Mouse (Mus musculus) hindbrain, embryonic 13.5 days (tissue): ENCODE measurements around the gene Foxf2. TPM values are rescaled to one million over a fixed set of nuclear protein-coding genes. Genes with fewer than 3 reads are reported as not detected.

Source experiments
- ATAC-seq: fragments of 200-750 bp; cut with Nextera tagmentation; 2 replicates; pipeline ENCODE4 v1.8.0; 2017; ENCODE audit warnings: moderate TSS enrichment; ENCODE audit not compliant: low FRiP score
- H3K27ac ChIP-seq: fragments of 300-500 bp; sonication (generic); 2 replicates; pipeline ENCODE4 v1.5.1; 2015; ENCODE audit warnings: inconsistent platforms, mild to moderate bottlenecking, moderate library complexity
- H3K27me3 ChIP-seq: fragments of 300-500 bp; sonication (generic); 2 replicates; pipeline ENCODE4 v1.6.1; 2015; ENCODE audit warnings: mild to moderate bottlenecking, inconsistent platforms
- H3K36me3 ChIP-seq: fragments of 300-500 bp; sonication (generic); 2 replicates; pipeline ENCODE4 v1.6.1; 2015; ENCODE audit warnings: mild to moderate bottlenecking, inconsistent platforms
- H3K4me1 ChIP-seq: fragments of 300-500 bp; sonication (generic); replicated peaks from 2 replicates; pipeline ENCODE4 v1.6.1; 2015; ENCODE audit warnings: inconsistent platforms
- H3K4me2 ChIP-seq: fragments of 300-500 bp; sonication (generic); 2 replicates; pipeline ENCODE4 v1.6.1; 2015; ENCODE audit warnings: inconsistent platforms, mild to moderate bottlenecking, moderate library complexity
- H3K4me3 ChIP-seq: fragments of 300-500 bp; sonication (generic); 2 replicates; pipeline ENCODE4 v1.5.1; 2015; ENCODE audit warnings: mild to moderate bottlenecking, inconsistent platforms
- H3K9ac ChIP-seq: fragments of 300-500 bp; sonication (generic); 2 replicates; pipeline ENCODE4 v1.6.1; 2015; ENCODE audit warnings: mild to moderate bottlenecking, inconsistent platforms
- H3K9me3 ChIP-seq: fragments of 300-500 bp; sonication (generic); 2 replicates; pipeline ENCODE4 v1.6.1; 2016; ENCODE audit warnings: inconsistent platforms
- WGBS: fragments of 180-500 bp; shearing (Covaris S2); methylation state at CpG from one replicate; pipeline ENCODE4 v1.1.7; 2015; 5-methylcytosine and 5-hydroxymethylcytosine counted together
- polyA plus RNA-seq: library from polyadenylated mRNA; unstranded; fragments of >200 nt; fragmentation: Nextera tagmentation; extraction: Ambion mirVana; gene quantifications from 2 replicates; pipeline ENCODE4 v1.2.1, GENCODE M21; 2015

Foxf2 gene
- polyA plus RNA-seq, 1 experiment from 2014 or later = 5.5 TPM

GRCm38 (mm10) chr13:31627864-31628690 is 2.5 kb downstream of the Foxf2 start:
- H3K36me3 ChIP-seq = no peaks in the 10 kb centered on the region
- H3K9ac ChIP-seq = no peak overlapping the region; the same call in 1 of the 2 replicates
- H3K27ac ChIP-seq = no peak overlapping the region
- no peak for ATAC-seq
- H3K4me3 ChIP-seq = peak overlapping the region; percentile 44
- H3K27me3 ChIP-seq = peaks cover 100% of the 10 kb centered on the region
- no peaks in the 10 kb centered on the region for H3K9me3 ChIP-seq
- no peak overlapping the region for H3K4me2 ChIP-seq
- WGBS = 6% methylated on average over 8 of the region's 8 CpGs
- H3K4me1 ChIP-seq = peaks cover 34% of the 10 kb centered on the region

- Histone ChIP-seq H3K4me2 (peak overlapping the region; percentile 49), H3K4me1 (peaks cover 34% of the 10 kb centered on the region), H3K9me3 (no peaks in the 10 kb centered on the region), H3K4me3 (peak overlapping the region; percentile 44), H3K27ac (peak overlapping the region; percentile 6; the same call in 1 of the 2 replicates), H3K27me3 (peaks cover 100% of the 10 kb centered on the region), H3K36me3 (no peaks in the 10 kb centered on the region), H3K9ac (peak overlapping the region; percentile 62)
- WGBS = 2% methylated on average over 14 of the region's 14 CpGs
- no peak for ATAC-seq
Observed at GRCm38 (mm10) chr13:31628691-31629180, 3.1 kb downstream of the Foxf2 start.

- peak overlapping the region; percentile 49 for H3K4me2 ChIP-seq
- peak overlapping the region; percentile 6; the same call in 1 of the 2 replicates for H3K27ac ChIP-seq
- peaks cover 34% of the 10 kb centered on the region for H3K4me1 ChIP-seq
- no peaks in the 10 kb centered on the region for H3K9me3 ChIP-seq
- H3K36me3 ChIP-seq = no peaks in the 10 kb centered on the region
- WGBS = under 1% methylated on average over 40 of the region's 40 CpGs
- H3K4me3 ChIP-seq = peak overlapping the region; percentile 44
- peak overlapping the region; percentile 62 for H3K9ac ChIP-seq
- peaks cover 96% of the 10 kb centered on the region for H3K27me3 ChIP-seq
- ATAC-seq = no peak
Observed at GRCm38 (mm10) chr13:31629321-31629851, 3.8 kb downstream of the Foxf2 start.

GRCm38 (mm10) chr13:31630051-31630450 is 4.4 kb downstream of the Foxf2 start:
- no peaks in the 10 kb centered on the region for H3K9me3 ChIP-seq
- H3K4me1 ChIP-seq = peaks cover 31% of the 10 kb centered on the region
- 6% methylated on average over 12 of the region's 12 CpGs for WGBS
- H3K4me3 ChIP-seq = peak overlapping the region; percentile 44
- H3K36me3 ChIP-seq = no peaks in the 10 kb centered on the region
- H3K9ac ChIP-seq = peak overlapping the region; percentile 62; the same call in 1 of the 2 replicates
- no peak overlapping the region for H3K27ac ChIP-seq
- H3K27me3 ChIP-seq = peaks cover 92% of the 10 kb centered on the region
- no peak for ATAC-seq
- peak overlapping the region; percentile 49 for H3K4me2 ChIP-seq

- no peaks in the 10 kb centered on the region for H3K36me3 ChIP-seq
- H3K27me3 ChIP-seq = peaks cover 87% of the 10 kb centered on the region
- 6% methylated on average over 10 of the region's 10 CpGs for WGBS
- H3K9ac ChIP-seq = no peak overlapping the region
- H3K4me3 ChIP-seq = peak overlapping the region; percentile 19
- peak overlapping the region; percentile 32; the same call in 1 of the 2 replicates for H3K4me2 ChIP-seq
- no peak overlapping the region for H3K27ac ChIP-seq
- H3K4me1 ChIP-seq = peaks cover 26% of the 10 kb centered on the region
- no peak for ATAC-seq
- H3K9me3 ChIP-seq = no peaks in the 10 kb centered on the region
Observed at GRCm38 (mm10) chr13:31630551-31630950, 4.9 kb downstream of the Foxf2 start.

- H3K4me1 ChIP-seq = peaks cover 19% of the 10 kb centered on the region
- no peak overlapping the region for H3K4me2 ChIP-seq
- H3K27ac ChIP-seq = no peak overlapping the region
- H3K9ac ChIP-seq = no peak overlapping the region
- no peaks in the 10 kb centered on the region for H3K9me3 ChIP-seq
- H3K36me3 ChIP-seq = no peaks in the 10 kb centered on the region
- H3K27me3 ChIP-seq = peaks cover 80% of the 10 kb centered on the region
- no peak for ATAC-seq
- H3K4me3 ChIP-seq = no peak overlapping the region
- 10% methylated on average over 3 of the region's 3 CpGs for WGBS
Observed at GRCm38 (mm10) chr13:31631291-31631690, 5.7 kb downstream of the Foxf2 start.

GRCm38 (mm10) chr13:31632450-31632849 is 6.8 kb downstream of the Foxf2 start:
- Histone ChIP-seq H3K4me1 (peaks cover 10% of the 10 kb centered on the region), H3K4me3 (no peak overlapping the region), H3K4me2 (no peak overlapping the region), H3K9ac (no peak overlapping the region), H3K9me3 (no peaks in the 10 kb centered on the region), H3K36me3 (no peaks in the 10 kb centered on the region), H3K27me3 (peaks cover 73% of the 10 kb centered on the region), H3K27ac (no peak overlapping the region)
- ATAC-seq = no peak
- under 1% methylated on average over 13 of the region's 13 CpGs for WGBS

GRCm38 (mm10) chr13:31633259-31633658 is 7.6 kb downstream of the Foxf2 start:
- 74% methylated on average over 4 of the region's 4 CpGs for WGBS
- ATAC-seq = no peak
- Histone ChIP-seq H3K27me3 (peaks cover 65% of the 10 kb centered on the region), H3K27ac (no peak overlapping the region), H3K9ac (no peak overlapping the region), H3K9me3 (no peaks in the 10 kb centered on the region), H3K4me1 (peaks cover 10% of the 10 kb centered on the region), H3K4me2 (no peak overlapping the region), H3K36me3 (no peaks in the 10 kb centered on the region), H3K4me3 (no peak overlapping the region)

GRCm38 (mm10) chr13:31635546-31635945 is 9.9 kb downstream of the Foxf2 start:
- Histone ChIP-seq H3K4me1 (no peaks in the 10 kb centered on the region), H3K27me3 (peaks cover 42% of the 10 kb centered on the region)
- 72% methylated on average over 4 of the region's 4 CpGs for WGBS

GRCm38 (mm10) chr13:31641517-31641916 is 15.9 kb downstream of the Foxf2 start:
- Histone ChIP-seq H3K4me1 (no peaks in the 10 kb centered on the region), H3K9ac (no peak overlapping the region), H3K4me3 (no peak overlapping the region), H3K9me3 (no peaks in the 10 kb centered on the region), H3K4me2 (no peak overlapping the region), H3K36me3 (no peaks in the 10 kb centered on the region), H3K27me3 (peaks cover 4% of the 10 kb centered on the region), H3K27ac (no peak overlapping the region)
- WGBS = 84% methylated on average over 5 of the region's 5 CpGs
- ATAC-seq = no peak

More at GRCm38 (mm10) chr13:31635546-31635945, 9.9 kb downstream of the Foxf2 start:
- no peak overlapping the region for H3K4me2 ChIP-seq
- no peaks in the 10 kb centered on the region for H3K36me3 ChIP-seq
- no peak overlapping the region for H3K4me3 ChIP-seq
- H3K27ac ChIP-seq = no peak overlapping the region
- ATAC-seq = no peak
- no peaks in the 10 kb centered on the region for H3K9me3 ChIP-seq
- H3K9ac ChIP-seq = no peak overlapping the region

- no peak overlapping the region for H3K9ac ChIP-seq
- 80% methylated on average over 20 of the region's 20 CpGs for WGBS
- no peak for ATAC-seq
- H3K4me1 ChIP-seq = no peaks in the 10 kb centered on the region
- H3K36me3 ChIP-seq = no peaks in the 10 kb centered on the region
- H3K9me3 ChIP-seq = no peaks in the 10 kb centered on the region
- no peak overlapping the region for H3K4me2 ChIP-seq
- H3K4me3 ChIP-seq = no peak overlapping the region
- no peaks in the 10 kb centered on the region for H3K27me3 ChIP-seq
- no peak overlapping the region for H3K27ac ChIP-seq
Observed at GRCm38 (mm10) chr13:31652131-31652745, 26.6 kb downstream of the Foxf2 start.

- 64% methylated on average over 4 of the region's 4 CpGs for WGBS
- H3K27ac ChIP-seq = no peak overlapping the region
- no peak overlapping the region for H3K4me3 ChIP-seq
- H3K36me3 ChIP-seq = no peaks in the 10 kb centered on the region
- no peaks in the 10 kb centered on the region for H3K9me3 ChIP-seq
- ATAC-seq = no peak
- no peaks in the 10 kb centered on the region for H3K4me1 ChIP-seq
- no peak overlapping the region for H3K9ac ChIP-seq
- peaks cover 11% of the 10 kb centered on the region for H3K27me3 ChIP-seq
- no peak overlapping the region for H3K4me2 ChIP-seq
Observed at GRCm38 (mm10) chr13:31656249-31656648, 30.6 kb downstream of the Foxf2 start.
